Mouse (Mus musculus) CH12.LX (cell line): ENCODE data around the gene Bdh1.

Source experiments
- CHD1 ChIP-seq: IDR thresholded peaks from 2 replicates; pipeline ENCODE4 v1.6.1; 2012; ENCODE audit warnings: low read depth, low read length, improper control_type of control experiment, inconsistent platforms
- CTCF ChIP-seq, 2 experiments: IDR thresholded peaks in 1 of 2; conservative IDR thresholded peaks in 1 of 2; 2 replicates each; pipeline ENCODE4 v1.5.1; 2011 to 2012; ENCODE audit warnings: low read depth in 2 of 2, low read length in 2 of 2, improper control_type of control experiment in 1 of 2, inconsistent platforms in 1 of 2, mild to moderate bottlenecking in 1 of 2, moderate library complexity in 1 of 2
- EP300 ChIP-seq: IDR thresholded peaks from 2 replicates; pipeline ENCODE4 v1.6.1; 2011; ENCODE audit warnings: low read length, improper control_type of control experiment
- ETS1 ChIP-seq: conservative IDR thresholded peaks from 2 replicates; pipeline ENCODE4 v1.6.1; 2012; ENCODE audit warnings: low read depth, mild to moderate bottlenecking, inconsistent platforms, low read length, improper control_type of control experiment, moderate library complexity
- GABPA ChIP-seq: IDR thresholded peaks from 2 replicates; pipeline ENCODE4 v1.6.1; 2012; ENCODE audit warnings: low read depth, low read length, improper control_type of control experiment, inconsistent platforms; ENCODE audit not compliant: insufficient replicate concordance
- JUND ChIP-seq: conservative IDR thresholded peaks from 2 replicates; pipeline ENCODE4 v1.6.1; 2011; ENCODE audit warnings: low read depth, low read length, improper control_type of control experiment
- MEF2A ChIP-seq: IDR thresholded peaks from 2 replicates; pipeline ENCODE4 v1.6.1; 2014; ENCODE audit warnings: low read depth, mild to moderate bottlenecking, inconsistent platforms, low read length, improper control_type of control experiment, borderline replicate concordance
- POLR2A ChIP-seq: IDR thresholded peaks from 2 replicates; pipeline ENCODE4 v1.6.1; 2011; ENCODE audit warnings: low read depth, mild to moderate bottlenecking, improper control_type of control experiment, low read length
- SIN3A ChIP-seq: IDR thresholded peaks from 2 replicates; pipeline ENCODE4 v1.6.1; 2012; ENCODE audit warnings: low read length, improper control_type of control experiment, inconsistent platforms
- TCF12 ChIP-seq: IDR thresholded peaks from 2 replicates; pipeline ENCODE4 v1.6.1; 2014; ENCODE audit warnings: low read depth, mild to moderate bottlenecking, inconsistent platforms, low read length, improper control_type of control experiment
- USF1 ChIP-seq: IDR thresholded peaks from 2 replicates; pipeline ENCODE4 v1.6.1; 2014; ENCODE audit warnings: low read depth, mild to moderate bottlenecking, inconsistent platforms, low read length, improper control_type of control experiment

DNA sequence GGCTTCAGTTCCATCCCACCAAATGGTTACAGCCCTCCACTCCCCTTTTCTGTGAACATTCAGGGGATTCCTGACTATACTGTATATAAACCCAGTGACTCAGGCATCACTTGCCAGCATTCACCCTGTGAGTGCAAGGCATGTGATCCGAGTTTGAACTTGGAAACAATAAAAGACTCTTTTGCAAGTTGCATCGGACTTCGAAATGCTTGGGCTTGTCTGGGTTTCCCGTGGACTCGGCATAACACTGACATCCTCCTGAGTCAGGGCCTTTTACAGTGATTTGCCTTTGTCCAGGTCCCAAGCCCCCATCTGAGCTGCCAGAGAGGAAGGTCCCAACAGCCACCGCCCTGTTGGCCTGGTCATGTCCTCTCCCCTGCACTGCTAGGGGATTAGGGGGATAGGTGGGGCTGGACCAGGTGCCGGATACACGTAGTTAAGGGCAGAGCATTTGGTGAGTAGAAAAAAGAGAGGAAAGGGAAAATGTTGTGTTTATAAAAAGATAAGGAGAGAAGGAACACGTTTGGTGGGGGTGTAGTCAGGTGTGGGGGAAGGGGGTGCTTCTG is 6.1 kb upstream of the Bdh1 start:
- TF ChIP-seq ETS1: no peak
- TF ChIP-seq USF1: no peak
- no peak for TF ChIP-seq TCF12
- no peak for TF ChIP-seq MEF2A
- TF ChIP-seq GABPA: no peak
- no peak for TF ChIP-seq CTCF (conservative IDR thresholded peaks at IDR 0.05 in 1 of 2, IDR thresholded peaks at IDR 0.05 in 1 of 2; ENCODE audit: low read depth in 2 of 2, low read length in 2 of 2)
- TF ChIP-seq POLR2A: no peak
- TF ChIP-seq EP300: no peak
- no peak for TF ChIP-seq SIN3A
- TF ChIP-seq CHD1: no peak
- TF ChIP-seq JUND: no peak
